Mouse (Mus musculus) heart, embryonic 14.5 days (tissue): ENCODE data around the gene Pnpla7. TPM values are rescaled to one million over a fixed set of nuclear protein-coding genes. Genes with fewer than 3 reads are reported as not detected.

Source experiments
- ATAC-seq: fragments of 200-750 bp; cut with Nextera tagmentation; 2 replicates; pipeline ENCODE4 v1.8.0; 2017; ENCODE audit warnings: low read depth, moderate TSS enrichment; ENCODE audit not compliant: insufficient number of reproducible peaks, insufficient read depth, low FRiP score
- H3K27ac ChIP-seq, 2 experiments: fragments of 200-500 bp in 1 of 2; fragments of 300-500 bp in 1 of 2; sonication (generic) in 1 of 2; replicated peaks in 1 of 2; 2 replicates each; pipeline ENCODE4 v1.5.1; 2012 to 2014; ENCODE audit warnings: low read depth in 2 of 2, low read length in 2 of 2, control low read depth in 1 of 2, mild to moderate bottlenecking in 1 of 2, mixed read lengths in 1 of 2; ENCODE audit not compliant: control insufficient read depth in 1 of 2, insufficient read depth in 1 of 2
- H3K27me3 ChIP-seq: fragments of 300-500 bp; sonication (generic); 2 replicates; pipeline ENCODE4 v1.6.1; 2014; ENCODE audit warnings: mild to moderate bottlenecking, low read length, control low read depth; ENCODE audit not compliant: control insufficient read depth, insufficient read depth
- H3K36me3 ChIP-seq: fragments of 300-500 bp; sonication (generic); 2 replicates; pipeline ENCODE4 v1.6.1; 2014; ENCODE audit warnings: mild to moderate bottlenecking, control low read depth, low read length, mixed read lengths; ENCODE audit not compliant: control insufficient read depth, insufficient read depth
- H3K4me1 ChIP-seq, 2 experiments: fragments of 200-500 bp in 1 of 2; fragments of 300-500 bp in 1 of 2; sonication (generic) in 1 of 2; 2 replicates each; pipeline ENCODE4 v1.6.1; 2012 to 2014; ENCODE audit warnings: low read length in 2 of 2, control low read depth in 1 of 2, mixed read lengths in 1 of 2; ENCODE audit not compliant: control insufficient read depth in 2 of 2, insufficient read depth in 2 of 2
- H3K4me2 ChIP-seq: fragments of 300-500 bp; sonication (generic); 2 replicates; pipeline ENCODE4 v1.6.1; 2014; ENCODE audit warnings: mild to moderate bottlenecking, low read length
- H3K4me3 ChIP-seq, 2 experiments: fragments of 200-500 bp in 1 of 2; fragments of 300-500 bp in 1 of 2; sonication (generic) in 1 of 2; 2 replicates each; pipeline ENCODE4 v1.5.1; 2012 to 2014; ENCODE audit warnings: low read length in 2 of 2, mild to moderate bottlenecking in 2 of 2, control low read depth in 1 of 2, low read depth in 1 of 2, moderate library complexity in 1 of 2; ENCODE audit not compliant: control insufficient read depth in 1 of 2, insufficient read depth in 1 of 2
- H3K9ac ChIP-seq: fragments of 300-500 bp; sonication (generic); 2 replicates; pipeline ENCODE4 v1.6.1; 2014; ENCODE audit warnings: mild to moderate bottlenecking, low read length
- H3K9me3 ChIP-seq: fragments of 300-500 bp; sonication (generic); 2 replicates; pipeline ENCODE4 v1.6.1; 2016; ENCODE audit warnings: low read length, control low read depth; ENCODE audit not compliant: control insufficient read depth
- WGBS: fragments of 180-500 bp; shearing (Covaris S2); extraction: QIAGEN DNeasy Blood & Tissue Kit; methylation state at CpG from one replicate; pipeline ENCODE4 v1.1.7; 2014; 5-methylcytosine and 5-hydroxymethylcytosine counted together
- polyA plus RNA-seq: library from polyadenylated mRNA; unstranded; fragments of >200 nt; fragmentation: Nextera tagmentation; extraction: Ambion mirVana; gene quantifications from 2 replicates; pipeline ENCODE4 v1.2.1, GENCODE M21; 2014

The Pnpla7 gene
- polyA plus RNA-seq, 1 experiment from 2014 or later: 15.1 TPM

- WGBS: 93% methylated on average over 2 of the region's 2 CpGs
- Histone ChIP-seq H3K4me1 (no peaks in the 10 kb centered on the region), H3K4me3 (no peak overlapping the region), H3K27ac (no peak overlapping the region), H3K9ac (no peak overlapping the region), H3K36me3 (peaks cover 15% of the 10 kb centered on the region; the same call in 1 of the 2 replicates), H3K4me2 (no peak overlapping the region), H3K9me3 (no peaks in the 10 kb centered on the region), H3K27me3 (no peaks in the 10 kb centered on the region)
- no peak for ATAC-seq
Observed at GRCm38 (mm10) chr2:24996471-24996870, 20.6 kb downstream of the Pnpla7 start.

DNA sequence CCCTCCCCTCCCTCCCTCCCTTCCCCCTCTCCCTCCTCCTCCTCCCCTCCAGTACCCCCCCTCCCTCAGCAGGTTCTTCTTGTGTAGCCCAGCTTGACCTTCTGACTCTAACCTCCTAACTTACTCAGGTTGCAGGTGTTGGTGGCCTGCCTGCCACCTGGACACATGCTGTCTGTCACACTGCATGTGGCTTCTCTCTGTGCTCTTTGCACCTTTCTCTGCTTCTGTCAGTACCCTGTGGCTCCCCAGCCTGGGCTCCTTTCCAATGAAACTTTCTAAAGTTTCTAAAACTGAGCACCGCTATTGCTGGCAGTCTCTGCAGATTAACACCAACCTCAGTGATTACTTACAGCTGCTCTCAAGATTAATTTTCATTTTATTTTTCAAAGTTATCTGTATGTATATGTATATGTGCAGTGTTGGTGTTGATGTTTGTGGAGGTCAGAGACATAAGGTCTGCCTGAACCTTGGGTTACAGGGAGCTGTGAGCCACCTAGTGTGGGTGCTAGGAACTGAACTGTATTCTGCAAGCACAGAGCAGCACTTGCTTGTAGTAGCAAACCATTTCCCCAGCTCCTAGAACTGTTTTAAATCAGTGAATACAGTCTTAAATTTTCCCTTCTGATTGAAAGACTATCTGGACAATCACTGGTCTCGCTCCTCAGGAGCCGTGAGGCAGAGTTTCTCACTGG lies 24.9 kb downstream of the Pnpla7 start:
- peaks cover 24% of the 10 kb centered on the region; the same call in 1 of the 2 replicates for H3K36me3 ChIP-seq
- no peaks in the 10 kb centered on the region for H3K27me3 ChIP-seq
- no peak for ATAC-seq
- 70% methylated on average over 3 of the region's 3 CpGs for WGBS
- H3K27ac ChIP-seq: no peak overlapping the region
- no peaks in the 10 kb centered on the region for H3K4me1 ChIP-seq
- no peak overlapping the region for H3K9ac ChIP-seq
- H3K4me2 ChIP-seq: no peak overlapping the region
- H3K4me3 ChIP-seq: no peak overlapping the region
- H3K9me3 ChIP-seq: no peaks in the 10 kb centered on the region

- no peak for ATAC-seq
- H3K4me2 ChIP-seq: no peak overlapping the region
- H3K36me3 ChIP-seq: 0 out of 2 replicates have a peak, but pooled peaks cover 11% of the 10 kb centered on the region
- H3K9me3 ChIP-seq: no peaks in the 10 kb centered on the region
- H3K27ac ChIP-seq: no peak overlapping the region
- no peak overlapping the region for H3K9ac ChIP-seq
- no peak overlapping the region for H3K4me3 ChIP-seq
- no peaks in the 10 kb centered on the region for H3K4me1 ChIP-seq
- no peaks in the 10 kb centered on the region for H3K27me3 ChIP-seq
- WGBS: 83% methylated on average over 9 of the region's 9 CpGs
Observed at GRCm38 (mm10) chr2:25003946-25004786, 28.3 kb downstream of the Pnpla7 start.

GRCm38 (mm10) chr2:25006767-25007166 lies 30.9 kb downstream of the Pnpla7 start:
- no peak overlapping the region for H3K4me3 ChIP-seq
- no peak for ATAC-seq
- no peaks in the 10 kb centered on the region for H3K4me1 ChIP-seq
- no peak overlapping the region for H3K9ac ChIP-seq
- 0 out of 2 replicates have a peak, but pooled peaks cover 9% of the 10 kb centered on the region for H3K36me3 ChIP-seq
- H3K4me2 ChIP-seq: no peak overlapping the region
- H3K27me3 ChIP-seq: no peaks in the 10 kb centered on the region
- no peak overlapping the region for H3K27ac ChIP-seq
- 72% methylated on average over 1 of the region's 1 CpGs for WGBS
- no peaks in the 10 kb centered on the region for H3K9me3 ChIP-seq

GRCm38 (mm10) chr2:25008250-25008649 lies 32.4 kb downstream of the Pnpla7 start:
- no peak overlapping the region for H3K4me2 ChIP-seq
- no peak overlapping the region for H3K9ac ChIP-seq
- H3K27ac ChIP-seq: no peak overlapping the region
- no peak for ATAC-seq
- H3K4me1 ChIP-seq: no peaks in the 10 kb centered on the region
- H3K36me3 ChIP-seq: 0 out of 2 replicates have a peak, but pooled peaks cover under 1% of the 10 kb centered on the region
- H3K4me3 ChIP-seq: no peak overlapping the region
- no peaks in the 10 kb centered on the region for H3K27me3 ChIP-seq
- H3K9me3 ChIP-seq: no peaks in the 10 kb centered on the region

- Histone ChIP-seq H3K4me1 (no peaks in the 10 kb centered on the region), H3K36me3 (0 out of 2 replicates have a peak, but pooled peaks cover 3% of the 10 kb centered on the region), H3K9me3 (no peaks in the 10 kb centered on the region), H3K27ac (no peak overlapping the region), H3K4me3 (no peak overlapping the region), H3K4me2 (no peak overlapping the region), H3K27me3 (no peaks in the 10 kb centered on the region), H3K9ac (no peak overlapping the region)
- ATAC-seq: no peak
- WGBS: 80% methylated on average over 1 of the region's 1 CpGs
Observed at GRCm38 (mm10) chr2:25022678-25023077, 46.8 kb downstream of the Pnpla7 start.

- H3K4me3 ChIP-seq: no peak overlapping the region
- H3K36me3 ChIP-seq: peaks cover 4% of the 10 kb centered on the region; the same call in 1 of the 2 replicates
- no peak overlapping the region for H3K4me2 ChIP-seq
- no peak overlapping the region for H3K9ac ChIP-seq
- WGBS: 78% methylated on average over 1 of the region's 1 CpGs
- H3K4me1 ChIP-seq: no peaks in the 10 kb centered on the region
- no peak for ATAC-seq
- H3K9me3 ChIP-seq: no peaks in the 10 kb centered on the region
- H3K27me3 ChIP-seq: no peaks in the 10 kb centered on the region
- H3K27ac ChIP-seq: no peak overlapping the region
Observed at GRCm38 (mm10) chr2:25025109-25025508, 49.3 kb downstream of the Pnpla7 start.
